In the genomic region with DNA sequence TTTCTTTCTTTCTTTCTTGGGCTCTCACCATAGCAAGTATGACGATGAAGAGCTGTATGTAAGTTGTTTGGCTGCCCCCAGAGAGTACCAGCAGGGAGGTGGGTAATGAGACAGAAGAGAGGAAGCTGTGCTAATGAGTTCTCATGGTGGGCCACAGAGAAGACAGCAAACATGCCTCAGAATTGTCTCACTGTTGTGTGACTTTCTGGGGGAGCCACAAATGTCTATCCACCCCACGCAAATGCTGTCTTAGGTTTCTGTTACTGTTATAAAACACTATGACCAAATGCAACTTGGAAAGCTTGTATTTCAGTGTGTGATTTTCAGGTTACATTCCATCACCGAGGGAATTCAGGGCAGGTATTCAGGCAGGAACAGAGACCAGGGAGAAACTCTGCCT, we compare ENCODE assay signal across 21 mouse cellular contexts.
"Had no signal": no experiment of that assay in that cellular context is flagged by ENCODE, and none has a peak within 500 bp of the region (broad histone marks: within the 10 kb centered on the region; RNA-seq: fewer than 3 reads in every experiment).

No protein-coding gene starts in this region.

- ATAC-seq: forebrain, embryonic 13.5 days; forebrain, embryonic 14.5 days; forebrain, embryonic 15.5 days; forebrain, embryonic 16.5 days; forebrain, postnatal 0 days had no signal

- DNase-seq: cerebellum, adult 2 months; cerebellum, adult 8-10 months; cerebellum, adult 9-10 months; cerebellum, adult 9-11 months; cerebellum, postnatal 10 days; cerebellum, postnatal 14 days; cerebellum, postnatal 25 days; cerebellum, postnatal 36 days; embryo, embryonic 11 days; forebrain, postnatal 0 days; gastrocnemius, adult 2 months; gastrocnemius, postnatal 10 days; gastrocnemius, postnatal 14 days; gastrocnemius, postnatal 25 days; gastrocnemius, postnatal 36 days; heart, adult 18-20 months; heart, adult 2 months had no signal
